Mouse (Mus musculus) spleen, adult 2 months (tissue): ENCODE results near the gene Ptgdr2. TPM values are rescaled to one million over a fixed set of nuclear protein-coding genes. Genes with fewer than 3 reads are reported as not detected.
A peak's percentile ranks its signal among the peaks of the same experiment; 100 is the strongest.

Experiments
- DNase-seq, 2 experiments: peaks; one replicate each; pipeline versions ENCODE4 v3.0.0 to v3.0.0-alpha.2; 2012 to 2021; ENCODE audit warnings: low spot score in 2 of 2, low read depth in 1 of 2
- H3K27ac ChIP-seq: fragments of 200-500 bp; 2 replicates; pipeline ENCODE4 v1.5.1; 2012; ENCODE audit warnings: low read length, inconsistent platforms; ENCODE audit not compliant: insufficient read depth
- H3K27me3 ChIP-seq: fragments of 200-500 bp; 2 replicates; pipeline ENCODE4 v1.6.1; 2012; ENCODE audit warnings: mild to moderate bottlenecking, moderate library complexity, low read length, inconsistent platforms; ENCODE audit not compliant: control insufficient read depth, insufficient read depth
- H3K36me3 ChIP-seq: fragments of 200-500 bp; 2 replicates; pipeline ENCODE4 v1.6.1; 2012; ENCODE audit warnings: mild to moderate bottlenecking, low read length, inconsistent platforms; ENCODE audit not compliant: control insufficient read depth, insufficient read depth
- H3K4me1 ChIP-seq: fragments of 200-500 bp; 2 replicates; pipeline ENCODE4 v1.6.1; 2011; ENCODE audit warnings: inconsistent platforms; ENCODE audit not compliant: control insufficient read depth, insufficient read depth, insufficient read length
- H3K4me3 ChIP-seq: fragments of 200-500 bp; 2 replicates; pipeline ENCODE4 v1.5.1; 2011; ENCODE audit warnings: mild to moderate bottlenecking, inconsistent platforms; ENCODE audit not compliant: insufficient read depth, insufficient read length; ENCODE audit errors: extremely low read depth
- CTCF ChIP-seq: fragments of 200-500 bp; IDR thresholded peaks from 2 replicates; pipeline ENCODE4 v1.5.1; 2011; ENCODE audit warnings: mild to moderate bottlenecking, inconsistent platforms; ENCODE audit not compliant: insufficient read depth, insufficient read length, insufficient replicate concordance; ENCODE audit errors: extremely low read depth
- POLR2A ChIP-seq: fragments of 200-500 bp; IDR thresholded peaks from 2 replicates; pipeline ENCODE4 v1.6.1; 2011; ENCODE audit warnings: low read depth, low read length, inconsistent platforms
- WGBS: fragments of 180-500 bp; shearing (Covaris S2); methylation state at CpG from one replicate; pipeline ENCODE4 v1.1.7; 2018; 5-methylcytosine and 5-hydroxymethylcytosine counted together
- polyA plus RNA-seq: library from polyadenylated mRNA; depleted of rRNA; stranded (reverse); fragments of >200 nt; gene quantifications from 2 replicates; pipeline ENCODE4 v1.2.3, GENCODE M21; 2012; rRNA removed

Gene Ptgdr2
- polyA plus RNA-seq, 1 experiment, result 0.54 TPM

DNA sequence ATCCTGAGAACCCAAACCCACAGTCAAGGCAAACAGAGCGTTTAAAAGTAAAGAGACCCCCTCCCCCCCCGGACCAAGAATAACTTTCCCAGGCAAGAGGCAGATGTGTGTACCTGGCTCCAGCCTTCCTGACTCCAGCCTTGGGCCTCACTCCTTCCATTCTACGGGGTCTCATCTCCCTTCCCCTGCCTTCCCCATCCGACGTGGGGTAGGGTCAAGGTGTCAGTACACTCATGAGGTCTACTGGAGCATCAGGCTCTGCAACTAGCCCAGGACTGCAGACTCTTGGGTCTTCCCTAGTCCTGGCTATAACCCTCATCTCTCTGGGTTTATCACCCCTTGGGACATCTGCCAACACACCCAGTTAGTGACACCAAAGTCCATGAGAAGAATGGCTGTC lies 43.2 kb downstream of the Ptgdr2 start:
- WGBS, result 45% methylated on average over 5 of the region's 5 CpGs
- peak overlapping the region; percentile 45 for H3K27ac ChIP-seq
- H3K4me1 ChIP-seq, result peaks cover 8% of the 10 kb centered on the region; the same call in 1 of the 2 replicates
- no peak for DNase-seq
- TF ChIP-seq CTCF (no peak), POLR2A (no peak)
- no peaks in the 10 kb centered on the region for H3K27me3 ChIP-seq
- no peaks in the 10 kb centered on the region for H3K36me3 ChIP-seq
- peak overlapping the region; percentile 49; the same call in 1 of the 2 replicates for H3K4me3 ChIP-seq

GRCm38 (mm10) chr19:10983146-10983545 lies 46.2 kb downstream of the Ptgdr2 start:
- 42% methylated on average over 14 of the region's 14 CpGs for WGBS

GRCm38 (mm10) chr19:10984551-10984950 lies 47.6 kb downstream of the Ptgdr2 start:
- Histone ChIP-seq H3K36me3 (no peaks in the 10 kb centered on the region), H3K27me3 (no peaks in the 10 kb centered on the region), H3K4me1 (peaks cover 8% of the 10 kb centered on the region; the same call in 1 of the 2 replicates), H3K4me3 (no peak overlapping the region), H3K27ac (no peak overlapping the region)
- WGBS, result 88% methylated on average over 13 of the region's 13 CpGs
- TF ChIP-seq POLR2A (no peak), CTCF (no peak)
- DNase-seq, result no peak

More at GRCm38 (mm10) chr19:10983146-10983545, 46.2 kb downstream of the Ptgdr2 start:
- peak in 1 of 2 experiments; percentile 49 for DNase-seq
- Histone ChIP-seq H3K4me1 (peaks cover 8% of the 10 kb centered on the region; the same call in 1 of the 2 replicates), H3K36me3 (no peaks in the 10 kb centered on the region), H3K27me3 (no peaks in the 10 kb centered on the region), H3K27ac (no peak overlapping the region), H3K4me3 (no peak overlapping the region)
- TF ChIP-seq CTCF, result peak; percentile 49; the same call in 1 of the 2 replicates
- no peak for TF ChIP-seq POLR2A

- Histone ChIP-seq H3K27ac (no peak overlapping the region), H3K4me3 (no peak overlapping the region), H3K36me3 (no peaks in the 10 kb centered on the region), H3K27me3 (no peaks in the 10 kb centered on the region), H3K4me1 (no peaks in the 10 kb centered on the region)
- no peak for DNase-seq
- 92% methylated on average over 4 of the region's 4 CpGs for WGBS
- no peak for TF ChIP-seq CTCF
- no peak for TF ChIP-seq POLR2A
Measured at GRCm38 (mm10) chr19:10985889-10986288, 48.9 kb downstream of the Ptgdr2 start.

GRCm38 (mm10) chr19:10988563-10988962 lies 51.6 kb downstream of the Ptgdr2 start:
- Histone ChIP-seq H3K36me3 (no peaks in the 10 kb centered on the region), H3K4me3 (no peak overlapping the region), H3K4me1 (no peaks in the 10 kb centered on the region), H3K27me3 (no peaks in the 10 kb centered on the region), H3K27ac (no peak overlapping the region)
- TF ChIP-seq CTCF, result no peak
- TF ChIP-seq POLR2A, result no peak
- 97% methylated on average over 1 of the region's 1 CpGs for whole genome bisulfite sequencing
- no peak for DNase-seq

GRCm38 (mm10) chr19:10990751-10991150 lies 53.8 kb downstream of the Ptgdr2 start:
- H3K36me3 ChIP-seq, result no peaks in the 10 kb centered on the region
- 79% methylated on average over 1 of the region's 1 CpGs for WGBS
- no peaks in the 10 kb centered on the region for H3K4me1 ChIP-seq
- TF ChIP-seq POLR2A (no peak), CTCF (no peak)
- H3K4me3 ChIP-seq, result no peak overlapping the region
- no peak overlapping the region; the same call in 1 of the 2 replicates for H3K27ac ChIP-seq
- no peak for DNase-seq
- no peaks in the 10 kb centered on the region for H3K27me3 ChIP-seq

DNA sequence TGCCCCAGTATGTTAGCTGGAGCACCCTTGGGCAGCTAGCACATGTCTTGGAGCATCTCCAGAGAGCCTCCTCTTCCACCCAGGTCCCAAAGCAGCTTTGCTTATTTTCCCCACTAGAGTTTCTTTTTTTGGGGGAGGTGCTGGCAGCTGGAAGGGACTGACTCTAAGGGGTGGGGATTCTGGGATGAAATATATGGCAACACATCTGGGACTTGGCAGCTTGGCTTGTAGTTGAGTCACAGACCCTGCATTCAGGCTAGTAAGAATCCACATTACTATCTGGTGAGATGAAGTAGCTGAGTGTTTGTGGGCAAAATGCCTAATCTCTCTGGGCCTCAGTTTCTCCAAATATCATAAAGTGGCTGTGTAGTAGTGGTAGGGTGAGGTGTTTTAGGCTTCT lies 55.0 kb downstream of the Ptgdr2 start:
- no peak overlapping the region for H3K4me3 ChIP-seq
- no peak overlapping the region for H3K27ac ChIP-seq
- no peak for DNase-seq
- H3K4me1 ChIP-seq, result no peaks in the 10 kb centered on the region
- H3K36me3 ChIP-seq, result no peaks in the 10 kb centered on the region
- TF ChIP-seq POLR2A, result no peak
- no peak for TF ChIP-seq CTCF
- no peaks in the 10 kb centered on the region for H3K27me3 ChIP-seq

Other genes with a start within 250 kb of the Ptgdr2 start
- 19.7 and 22.0 TPM in 2 replicates for gene Vps37c, start 248.4 kb upstream of the Ptgdr2 start, polyA plus RNA-seq
- 35.2 and 41.1 TPM in 2 replicates for gene Cd5, start 198.2 kb upstream of the Ptgdr2 start, polyA plus RNA-seq
- 41.0 and 47.0 TPM in 2 replicates for gene Cd6, start 107.1 kb upstream of the Ptgdr2 start, polyA plus RNA-seq
- gene Slc15a3, start 97.4 kb upstream of the Ptgdr2 start, polyA plus RNA-seq, result 39.7 and 45.4 TPM in 2 replicates
- 4.9 TPM in 2 replicates for gene Tmem132a, start 67.2 kb upstream of the Ptgdr2 start, polyA plus RNA-seq
- 45.8 and 47.9 TPM in 2 replicates for gene Tmem109, start 55.2 kb upstream of the Ptgdr2 start, polyA plus RNA-seq
- 146 and 181 TPM in 2 replicates for gene Prpf19, start 41.9 kb upstream of the Ptgdr2 start, polyA plus RNA-seq
- 0.04 TPM in 2 replicates for gene Zp1, start 16.5 kb upstream of the Ptgdr2 start, polyA plus RNA-seq
- gene Ccdc86, start 12.1 kb downstream of the Ptgdr2 start, polyA plus RNA-seq, result 4.3 and 5.8 TPM in 2 replicates
- not detected in 2 replicates for gene Ms4a10, start 37.5 kb downstream of the Ptgdr2 start, polyA plus RNA-seq
- 0.06 and 0.35 TPM in 2 replicates for gene Ms4a15, start 56.1 kb downstream of the Ptgdr2 start, polyA plus RNA-seq
- gene Ms4a18, start 80.9 kb downstream of the Ptgdr2 start, polyA plus RNA-seq, result not detected in 2 replicates
- gene Ms4a8a, start 143.9 kb downstream of the Ptgdr2 start, polyA plus RNA-seq, result 2.1 and 2.6 TPM in 2 replicates
- gene 1700017D01Rik, start 193.7 kb downstream of the Ptgdr2 start, polyA plus RNA-seq, result not detected in 2 replicates
- not detected in 2 replicates for gene 1700025F22Rik, start 228.2 kb downstream of the Ptgdr2 start, polyA plus RNA-seq